Mouse (Mus musculus): ENCODE results near the gene Enox2.
A peak's percentile ranks its signal among the peaks of the same experiment; 100 is the strongest.
"Not testable (repeated sequence)": the region's sequence is repeated elsewhere in the genome, so short reads cannot be mapped to it uniquely, and the experiment has no call there.

Enox2 gene

DNA sequence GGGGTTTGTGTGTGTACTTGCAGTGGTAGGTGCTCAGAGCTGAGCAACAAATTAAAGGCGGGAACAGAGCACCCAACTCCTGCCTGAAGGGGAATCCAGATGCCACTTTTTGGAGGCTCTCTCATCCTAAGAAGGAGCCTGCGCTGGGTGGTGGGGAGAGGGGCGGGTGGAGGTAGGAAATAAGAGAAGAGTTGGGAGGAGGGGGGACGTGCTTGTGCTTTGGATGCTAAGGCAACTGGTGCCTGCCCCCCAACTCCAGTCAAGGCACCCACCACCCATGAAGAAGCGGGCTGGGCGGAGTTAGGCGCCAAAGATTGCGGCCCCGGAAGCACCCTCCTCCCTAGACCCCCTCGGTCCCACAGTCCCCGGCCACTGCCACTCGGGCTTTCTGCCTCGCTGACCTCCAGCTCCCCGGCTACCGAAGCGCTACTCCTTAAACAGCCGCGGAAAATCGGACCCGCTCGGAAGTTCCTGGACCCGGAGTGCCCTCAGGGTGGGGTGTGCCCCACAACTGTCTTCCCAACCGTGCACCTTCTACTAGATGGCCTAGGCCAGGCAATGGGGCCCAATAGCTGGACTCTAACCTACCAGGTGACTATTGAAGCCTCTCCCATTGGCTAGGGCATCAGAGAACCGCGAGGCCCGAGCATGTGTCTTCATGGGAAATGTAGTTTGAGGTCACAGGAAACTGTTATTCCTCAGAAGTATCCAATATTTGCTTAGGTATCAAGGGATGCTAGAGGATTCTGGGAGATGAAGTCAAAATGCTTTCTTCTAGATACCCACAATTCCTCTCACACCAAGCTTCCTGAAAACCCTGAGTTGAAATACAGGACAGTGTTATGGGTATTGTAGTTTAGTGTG, at the start of gene Enox2:
TSS of gene Enox2 (minus strand) at position 560 of the 864 bp plus-strand sequence.
- peak; percentile 73 for DNase-seq

DNA sequence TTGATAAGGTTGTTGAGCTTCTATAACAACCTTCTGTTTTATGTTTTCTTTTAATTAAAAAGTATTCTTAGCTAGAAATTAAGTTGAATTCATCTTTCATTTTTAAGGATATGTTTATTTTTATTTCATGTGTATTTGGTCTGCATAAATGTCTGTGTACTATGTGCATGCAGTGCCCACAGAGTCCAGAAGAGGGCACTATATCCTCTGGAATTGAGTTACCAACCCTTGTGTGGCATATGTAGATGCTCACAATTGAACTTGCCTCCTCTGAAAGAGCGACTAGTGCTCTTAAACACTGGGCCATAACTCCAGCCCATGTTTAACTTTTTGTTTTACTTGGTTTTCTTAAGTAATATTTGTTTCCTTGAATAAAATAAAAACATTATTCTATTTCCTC, 21.4 kb upstream of the Enox2 start:
- peak; percentile 2 for DNase-seq

GRCm38 (mm10) chrX:49306659-49307058, 18.6 kb upstream of the Enox2 start:
- DNase-seq: peak; percentile 15

DNA sequence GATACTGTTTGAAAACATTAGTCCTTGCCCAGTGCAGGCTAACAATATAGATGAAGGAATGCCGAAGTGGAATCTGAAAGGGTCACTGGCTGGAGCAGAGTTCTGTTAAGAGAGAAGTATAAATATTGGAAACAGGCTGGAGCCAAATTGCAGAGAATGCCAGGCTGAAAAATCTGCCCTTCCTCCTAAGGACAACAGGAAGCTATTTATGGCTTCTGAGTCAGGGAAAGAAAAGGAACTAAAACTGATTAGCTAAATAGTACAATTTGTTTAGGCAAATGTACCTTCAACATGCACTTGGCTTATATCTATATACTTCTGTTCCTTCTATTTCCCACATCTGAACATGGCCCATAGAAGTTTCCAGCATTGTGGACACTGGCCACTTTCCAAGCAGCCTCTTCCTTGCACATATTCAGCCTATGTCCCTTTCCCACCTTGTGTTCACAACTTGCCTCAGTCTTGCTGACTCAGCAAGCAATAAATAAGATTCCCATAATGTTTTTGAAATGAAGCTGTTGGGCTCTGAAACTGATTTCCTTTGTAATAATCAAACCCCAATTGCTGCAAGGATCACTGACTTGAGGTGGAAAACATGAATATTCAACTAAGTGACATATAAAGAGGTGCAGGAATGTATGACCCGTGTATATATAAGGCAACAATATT, 8.0 kb downstream of the Enox2 start:
- no peak for DNase-seq

DNA sequence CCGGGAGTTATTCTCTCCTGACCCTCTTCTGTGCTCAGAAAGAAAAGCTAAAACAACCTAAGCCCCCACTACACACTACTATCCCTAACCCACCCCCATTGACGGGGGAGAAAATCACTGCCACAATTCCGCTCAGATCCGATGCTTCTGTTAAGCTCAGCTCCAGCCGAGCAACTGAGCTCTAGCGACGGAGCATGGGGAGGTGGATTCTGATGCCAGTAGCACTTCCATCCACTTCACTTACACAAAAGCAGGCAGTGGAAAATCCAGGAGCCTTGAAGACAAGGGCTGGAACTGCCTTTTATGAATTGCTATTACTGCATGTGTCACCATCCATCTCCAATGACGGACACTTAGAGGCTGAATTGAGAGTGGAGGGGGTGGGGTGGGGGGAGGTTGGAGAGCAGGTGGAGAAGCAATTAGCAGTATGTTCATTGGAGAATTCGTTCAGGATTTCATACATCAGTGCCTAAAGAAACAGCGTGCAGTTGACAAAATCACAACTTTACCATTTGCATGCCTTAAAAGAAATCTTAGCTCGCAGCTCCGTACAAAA, 14.5 kb downstream of the Enox2 start:
- DNase-seq: no peak

- no peak for DNase-seq
Measured at GRCm38 (mm10) chrX:49250816-49251215, 37.2 kb downstream of the Enox2 start.

- no peak for DNase-seq
Measured at GRCm38 (mm10) chrX:49225792-49226426, 62.1 kb downstream of the Enox2 start.

DNA sequence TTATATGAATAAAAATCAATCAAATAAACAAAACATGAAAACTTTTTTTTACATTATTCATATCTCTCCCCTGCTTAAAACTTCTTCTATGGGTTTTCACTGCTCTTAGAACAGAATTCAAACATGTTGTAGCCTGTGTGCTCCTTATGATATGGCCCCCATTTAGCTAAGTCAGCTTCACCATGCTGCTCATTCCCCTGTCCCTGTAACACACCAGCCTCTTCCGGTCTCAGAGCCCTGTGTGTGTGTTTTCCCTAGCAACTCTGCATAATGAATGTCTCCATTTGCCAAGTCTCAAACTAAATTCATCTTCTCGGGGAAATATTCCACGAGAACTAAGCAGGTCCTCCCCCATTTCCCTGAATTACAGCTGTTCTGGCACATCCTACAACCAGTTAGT, 71.6 kb downstream of the Enox2 start:
- no peak for DNase-seq

- DNase-seq: no peak
Measured at GRCm38 (mm10) chrX:49196386-49196785, 91.7 kb downstream of the Enox2 start.

- DNase-seq: no peak
Measured at GRCm38 (mm10) chrX:49181136-49181535, 106.9 kb downstream of the Enox2 start.

- no peak for DNase-seq
Measured at GRCm38 (mm10) chrX:49178670-49179069, 109.4 kb downstream of the Enox2 start.

GRCm38 (mm10) chrX:49154280-49154679, 133.8 kb downstream of the Enox2 start:
- no peak for DNase-seq

GRCm38 (mm10) chrX:49124774-49125429, 163.2 kb downstream of the Enox2 start:
- DNase-seq: no peak

DNA sequence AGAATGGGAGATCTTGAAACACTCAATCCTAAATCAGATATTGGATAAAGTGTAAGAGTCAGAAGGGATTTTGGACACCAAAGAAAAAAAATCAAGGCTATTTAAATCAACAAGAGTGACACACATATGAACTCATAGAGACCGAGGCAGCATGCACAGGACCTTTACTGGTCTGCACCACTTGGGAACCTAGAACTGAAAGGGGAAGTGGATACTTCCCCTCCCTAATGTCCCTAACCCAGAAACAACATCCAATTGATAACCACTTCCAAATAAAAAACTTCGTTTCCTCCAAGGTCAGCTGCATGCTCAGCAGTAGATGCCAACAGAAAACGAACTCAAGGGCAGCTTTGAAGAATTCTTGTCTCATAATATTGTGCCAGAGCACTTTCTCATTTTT, 171.6 kb downstream of the Enox2 start:
- no peak for DNase-seq

- DNase-seq: no peak
Measured at GRCm38 (mm10) chrX:49112412-49112811, 175.6 kb downstream of the Enox2 start.

DNA sequence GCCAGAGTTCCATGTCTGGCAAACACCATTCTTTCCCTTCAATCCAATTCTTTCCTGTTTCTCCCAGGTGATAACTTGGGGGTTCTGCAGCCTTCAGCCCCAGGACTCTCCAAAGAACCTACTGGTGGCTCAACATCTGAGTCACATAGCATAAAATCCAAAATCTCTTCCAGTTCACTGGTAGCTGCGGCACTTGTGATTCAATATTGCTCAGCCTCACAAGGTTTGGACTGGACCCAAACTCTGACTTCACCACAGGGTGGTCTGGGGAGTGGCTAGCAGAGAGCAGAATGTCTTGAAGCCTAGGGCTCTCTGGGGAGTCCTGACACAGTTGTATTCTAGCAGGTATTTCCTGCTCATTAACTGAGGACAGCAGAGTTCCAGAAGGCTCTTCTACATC, 187.5 kb downstream of the Enox2 start:
- DNase-seq: not testable (repeated sequence)

DNA sequence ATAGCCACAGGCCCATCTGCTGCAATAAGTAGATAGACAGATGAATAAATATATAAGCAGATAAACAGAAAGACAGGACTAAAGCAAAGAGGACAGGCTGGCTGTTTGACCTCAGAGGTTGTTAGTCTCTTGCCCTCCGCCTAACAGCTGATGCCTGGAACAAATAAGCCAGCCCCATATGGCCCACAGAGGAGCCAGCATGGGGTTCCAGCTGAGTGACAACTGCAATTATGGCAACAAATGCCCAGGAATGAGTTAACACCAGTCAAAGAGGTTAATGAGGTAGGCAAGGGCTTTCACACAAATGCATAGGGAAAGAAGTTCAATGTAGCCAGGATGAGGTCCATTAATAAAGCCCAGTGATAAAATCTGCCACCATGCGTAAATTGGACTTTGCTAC, 191.8 kb downstream of the Enox2 start:
- no peak for DNase-seq

DNA sequence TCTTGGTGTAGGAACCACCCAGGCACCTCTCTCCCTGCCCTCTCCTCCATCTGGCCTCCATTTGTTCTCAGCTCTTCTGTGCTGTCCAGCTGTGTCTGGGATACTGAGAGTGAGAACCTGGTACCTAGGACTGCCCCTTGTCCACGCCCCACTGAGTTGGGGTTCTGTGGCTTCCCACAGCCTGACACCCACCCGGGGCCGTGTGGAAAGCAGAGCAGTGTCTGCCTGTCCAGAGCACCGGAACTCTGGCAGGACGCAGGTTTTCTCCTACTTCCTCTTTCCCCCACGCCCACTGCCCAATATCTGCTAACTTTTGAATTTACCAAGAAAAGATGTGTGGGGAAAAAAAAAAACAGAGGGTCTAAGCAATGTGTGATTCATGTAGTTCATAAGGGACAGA, 213.0 kb downstream of the Enox2 start:
- DNase-seq: no peak

DNA sequence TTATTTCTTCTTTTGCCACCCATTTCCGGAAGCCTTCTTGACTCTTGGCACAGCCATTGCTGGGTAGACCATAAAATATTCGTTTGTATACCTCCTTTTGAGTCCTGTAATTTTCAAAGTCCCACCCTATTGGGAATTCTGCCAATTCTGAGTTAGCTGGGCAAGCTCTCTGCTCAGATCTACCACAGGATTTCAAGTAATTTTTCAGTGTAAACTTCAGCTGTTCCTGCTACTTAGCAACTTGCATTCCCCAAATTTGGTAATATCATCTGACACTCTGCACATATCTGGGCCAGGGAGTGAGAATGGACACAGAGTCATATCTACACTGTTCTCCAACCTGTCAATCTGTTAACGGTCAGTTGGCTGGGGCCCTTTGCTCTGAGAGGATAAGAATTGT, 214.5 kb downstream of the Enox2 start:
- DNase-seq: no peak

GRCm38 (mm10) chrX:49045118-49045517, 242.9 kb downstream of the Enox2 start:
- no peak for DNase-seq

DNA sequence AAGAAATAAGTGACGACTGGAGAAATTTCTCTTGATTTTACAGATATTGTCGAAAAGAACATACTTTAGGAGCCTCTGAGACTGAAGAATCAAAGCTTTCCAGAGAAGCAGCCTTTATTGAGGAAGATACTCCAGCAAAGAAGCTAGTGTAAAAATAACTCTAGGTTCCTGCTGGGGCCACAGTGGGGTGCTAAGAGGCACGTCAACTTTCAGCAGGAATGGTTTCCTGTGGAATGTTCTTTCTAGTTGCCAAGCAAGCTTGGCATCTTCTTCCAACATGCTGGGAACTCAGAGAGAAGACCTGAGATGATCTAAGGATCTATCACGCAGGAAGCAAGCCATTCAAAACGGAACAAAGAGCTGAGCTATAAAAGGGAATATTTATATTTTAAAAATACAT, 278.3 kb downstream of the Enox2 start:
- no peak for DNase-seq

DNA sequence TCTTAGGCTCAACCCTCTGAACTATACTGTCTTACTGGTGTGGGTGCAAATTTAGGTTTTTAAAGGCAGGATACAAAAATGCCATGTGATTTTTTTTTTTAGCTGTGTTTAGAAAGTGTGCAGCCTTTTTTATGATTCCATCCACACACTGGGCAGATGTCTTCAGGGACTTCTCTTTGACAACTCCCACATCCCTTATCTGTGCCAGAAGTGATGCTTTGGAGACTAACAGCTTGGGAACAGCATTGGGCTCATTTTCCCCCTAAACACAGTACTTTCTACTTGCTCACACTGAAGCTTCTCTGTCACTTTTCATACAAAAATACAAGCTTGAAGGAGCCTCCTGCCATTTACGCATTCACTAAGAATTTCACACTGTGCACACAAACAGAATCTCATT, 282.4 kb downstream of the Enox2 start:
- DNase-seq: no peak

DNA sequence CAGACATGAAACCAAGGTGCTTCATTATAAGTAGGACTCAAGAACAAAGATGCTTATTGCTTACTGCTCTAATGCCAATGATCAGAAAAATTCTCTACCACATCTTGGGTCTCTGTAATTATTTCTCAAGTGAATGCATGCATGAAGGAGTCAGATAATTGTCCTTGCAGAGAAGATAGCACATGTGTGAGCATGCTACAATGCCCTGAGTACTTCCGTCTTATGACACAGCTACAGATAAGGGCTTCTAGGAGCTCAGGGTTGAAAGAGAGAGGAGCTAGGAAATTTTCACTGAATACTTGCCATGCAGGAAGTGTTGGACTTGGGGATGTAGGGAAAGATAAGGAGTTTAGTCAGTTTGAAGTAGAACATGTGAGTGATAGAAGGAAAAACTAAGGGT, 285.2 kb downstream of the Enox2 start:
- no peak for DNase-seq
